Mouse (Mus musculus) left cerebral cortex, adult 8-10 months (tissue): ENCODE results near the gene Tsen54. TPM values are rescaled to one million over a fixed set of nuclear protein-coding genes. Genes with fewer than 3 reads are reported as not detected.

Experiments
- DNase-seq, 2 experiments: peaks; one replicate each; pipeline ENCODE4 v3.0.0; 2022; ENCODE audit warnings: low spot score in 2 of 2
- total RNA-seq, 4 experiments: library from RNA; stranded (reverse); gene quantifications; 2 replicates each; pipeline ENCODE4 v1.2.4; 2022

Tsen54 gene
- total RNA-seq, 4 experiments from 2014 or later, result 12.4 to 17.1 (median 14.5) TPM

DNA sequence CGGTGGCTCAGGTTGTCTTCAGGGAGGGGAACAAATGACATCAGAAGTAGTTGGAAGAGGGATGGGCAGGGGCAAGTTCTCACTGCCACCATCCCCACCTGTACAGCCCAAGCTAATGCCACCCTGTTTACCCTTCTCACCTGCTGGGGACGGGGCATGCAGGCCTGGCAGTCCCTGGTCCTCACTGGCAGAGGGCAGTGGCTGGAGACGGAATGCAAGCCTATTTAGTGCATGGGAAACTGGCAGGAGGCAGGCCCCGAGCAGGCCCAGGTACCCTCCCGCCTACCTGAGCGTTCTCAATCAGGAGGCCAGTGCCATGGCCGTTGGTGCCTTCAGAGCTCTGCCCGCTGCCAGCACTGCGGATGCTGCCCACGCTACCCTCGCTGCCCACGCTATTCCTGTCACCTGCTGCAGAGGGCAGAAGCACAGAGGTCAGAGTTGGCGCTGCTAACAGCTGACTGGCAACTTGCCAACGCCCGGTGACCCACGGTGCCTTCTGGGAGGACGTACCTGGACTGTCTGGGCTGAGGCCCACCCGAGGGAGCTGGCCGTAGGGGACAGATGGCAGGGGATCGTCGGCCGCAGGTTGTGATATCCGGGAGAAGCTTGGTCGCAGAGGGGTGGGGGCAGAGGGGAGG is 11.3 kb upstream of the Tsen54 start:
- DNase-seq, result no peak

DNA sequence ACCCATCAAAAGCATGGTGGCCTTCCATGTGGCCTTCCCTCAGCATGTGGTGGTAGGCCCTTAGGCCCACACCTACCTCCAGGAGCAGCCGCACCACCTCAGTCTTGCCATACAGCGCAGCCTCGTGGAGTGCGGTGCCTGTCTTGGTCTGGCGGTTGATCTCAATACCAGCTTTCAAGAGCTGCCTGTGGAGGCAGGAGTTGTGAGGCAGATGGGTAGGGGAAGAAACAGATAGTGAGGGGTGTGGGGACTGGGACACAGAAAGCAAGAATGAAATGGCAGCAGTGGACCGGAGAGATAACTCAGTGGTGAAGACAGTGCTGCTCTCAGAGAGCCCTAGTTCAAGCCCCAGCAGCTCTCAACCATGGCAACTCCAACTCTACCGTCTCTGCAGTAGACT is 9.5 kb upstream of the Tsen54 start:
- no peak for DNase-seq

DNA sequence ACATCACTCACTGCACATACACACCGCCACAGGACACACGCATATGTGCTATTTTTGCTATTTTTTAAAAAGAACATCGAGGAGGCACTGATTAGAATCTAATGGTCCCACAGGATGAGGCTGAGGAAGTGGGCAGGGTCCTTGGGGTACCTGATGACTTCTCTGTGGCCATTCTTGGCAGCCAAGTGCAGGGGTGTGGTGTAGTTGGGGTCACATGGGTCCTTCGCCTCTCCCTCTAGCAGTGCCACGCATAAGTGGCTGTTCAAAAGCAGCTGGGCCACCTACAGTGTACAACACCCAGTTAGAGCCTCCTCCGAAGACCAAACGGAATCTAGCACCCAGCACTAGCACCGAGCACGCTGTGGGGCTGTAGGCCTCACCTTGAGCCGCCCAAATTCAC is 8.4 kb upstream of the Tsen54 start:
- no peak for DNase-seq

DNA sequence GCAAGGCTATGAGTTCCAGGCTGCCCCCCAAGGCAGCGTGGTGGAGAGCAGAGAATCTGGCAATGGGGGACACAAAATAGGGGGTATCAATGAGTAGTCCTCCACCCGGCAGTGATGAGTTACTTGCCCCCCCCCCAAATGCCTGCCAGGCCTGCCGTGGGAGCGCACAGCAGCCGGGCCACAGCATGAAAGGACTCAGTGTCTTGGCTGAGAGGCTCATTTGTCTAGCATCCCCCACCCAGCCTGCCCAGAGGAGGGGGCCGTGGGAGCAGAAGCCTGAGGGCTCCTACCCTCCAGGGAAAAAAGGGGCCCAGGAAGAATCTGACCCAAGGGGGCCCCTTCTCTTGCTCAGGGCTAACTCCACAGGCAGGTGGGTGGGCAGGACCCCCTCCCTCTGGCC is 7.2 kb upstream of the Tsen54 start:
- no peak for DNase-seq

DNA sequence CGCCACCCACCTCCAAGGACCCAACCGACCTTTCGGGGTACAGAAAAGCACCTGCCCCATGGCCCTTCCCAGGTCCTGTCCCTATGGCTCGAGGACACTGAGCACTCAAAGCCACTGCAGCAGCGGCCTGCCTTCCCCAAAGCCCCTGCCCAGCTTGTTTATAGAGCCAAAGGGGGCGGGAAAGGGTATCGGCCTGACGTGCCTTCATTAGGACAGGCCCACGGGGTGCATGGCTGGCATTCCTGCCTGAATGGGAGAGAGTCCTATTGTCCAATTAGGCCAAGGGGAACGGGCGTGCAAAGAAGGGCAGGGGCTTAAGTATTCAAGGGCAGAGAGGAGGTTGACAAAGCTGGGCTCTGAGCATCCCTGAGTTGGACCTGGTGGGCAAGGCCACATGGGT is 6.6 kb upstream of the Tsen54 start:
- no peak for DNase-seq

DNA sequence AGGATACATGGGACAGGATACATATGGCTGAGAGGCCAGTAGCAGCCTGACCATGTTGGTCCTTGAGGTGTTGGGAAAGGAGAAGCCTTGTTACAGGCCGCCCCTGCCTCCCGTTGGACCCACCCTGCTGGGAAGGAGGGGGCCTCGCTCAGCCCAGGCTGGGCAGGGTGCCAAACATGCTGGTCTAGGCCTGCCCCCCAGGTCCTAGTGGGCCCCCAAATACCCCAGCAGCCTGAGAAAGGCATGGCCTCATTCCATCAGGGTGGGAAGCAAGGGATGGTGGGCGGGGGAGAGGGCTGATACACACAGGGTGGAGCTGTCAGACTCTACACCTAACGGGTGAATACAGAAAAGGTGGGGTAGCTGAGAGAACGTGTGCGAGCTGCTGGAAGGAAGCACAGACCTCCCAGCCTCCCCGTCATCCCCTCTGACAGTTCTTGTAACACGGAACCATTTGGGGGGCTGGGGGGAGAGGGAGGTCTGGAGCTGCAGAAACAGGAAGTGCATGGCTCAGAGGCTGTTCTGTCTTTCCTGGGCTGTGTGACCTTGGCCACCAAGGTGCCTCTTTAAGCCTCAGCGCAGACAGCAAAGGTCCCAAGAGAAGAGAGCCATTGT is 5.7 kb upstream of the Tsen54 start:
- DNase-seq, result no peak

DNA sequence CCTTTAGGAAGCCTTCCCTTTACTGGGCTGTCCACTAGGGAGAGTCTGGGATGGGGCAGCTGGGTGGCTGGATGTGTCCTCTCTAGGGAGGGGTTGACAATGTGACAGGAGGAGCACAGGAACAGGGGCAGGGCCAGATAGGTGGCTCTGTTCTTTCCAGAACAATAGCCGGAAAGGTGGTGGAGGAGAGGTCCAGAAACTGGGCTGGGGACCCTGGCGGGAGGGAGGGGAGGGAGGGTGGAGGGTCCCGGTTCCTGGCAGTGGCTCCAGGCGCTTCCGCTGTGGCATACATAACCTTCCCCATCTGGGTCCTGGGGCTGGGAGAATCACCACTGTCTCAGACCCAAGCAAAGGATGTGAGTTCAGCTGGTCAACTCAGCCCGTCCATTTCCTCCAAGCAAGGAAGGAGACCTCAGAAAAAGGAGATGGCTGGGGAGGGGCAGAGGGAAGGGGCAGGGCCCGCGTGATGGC is 5.2 kb upstream of the Tsen54 start:
- DNase-seq, result no peak

DNA sequence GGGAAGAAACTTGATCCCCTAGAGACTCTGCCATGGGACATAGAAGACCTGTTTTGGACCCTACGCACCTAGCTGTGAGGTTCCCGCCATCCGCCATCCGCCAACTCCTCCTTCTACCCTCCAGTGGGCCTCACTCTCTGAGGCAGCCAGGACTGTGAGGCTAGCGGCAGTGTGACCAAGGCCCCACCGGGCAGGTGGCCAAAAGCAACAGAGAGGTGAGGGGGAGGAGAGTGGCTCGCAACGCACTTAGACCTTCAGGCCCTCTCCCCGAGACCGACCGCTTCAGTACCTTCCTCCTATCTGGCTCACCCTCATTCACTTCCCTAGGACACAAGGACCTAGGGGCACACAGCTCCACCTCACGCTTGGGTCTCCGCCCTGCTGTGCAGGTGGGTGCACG is 4.1 kb upstream of the Tsen54 start:
- DNase-seq, result peak in 1 of 2 experiments; percentile 24

DNA sequence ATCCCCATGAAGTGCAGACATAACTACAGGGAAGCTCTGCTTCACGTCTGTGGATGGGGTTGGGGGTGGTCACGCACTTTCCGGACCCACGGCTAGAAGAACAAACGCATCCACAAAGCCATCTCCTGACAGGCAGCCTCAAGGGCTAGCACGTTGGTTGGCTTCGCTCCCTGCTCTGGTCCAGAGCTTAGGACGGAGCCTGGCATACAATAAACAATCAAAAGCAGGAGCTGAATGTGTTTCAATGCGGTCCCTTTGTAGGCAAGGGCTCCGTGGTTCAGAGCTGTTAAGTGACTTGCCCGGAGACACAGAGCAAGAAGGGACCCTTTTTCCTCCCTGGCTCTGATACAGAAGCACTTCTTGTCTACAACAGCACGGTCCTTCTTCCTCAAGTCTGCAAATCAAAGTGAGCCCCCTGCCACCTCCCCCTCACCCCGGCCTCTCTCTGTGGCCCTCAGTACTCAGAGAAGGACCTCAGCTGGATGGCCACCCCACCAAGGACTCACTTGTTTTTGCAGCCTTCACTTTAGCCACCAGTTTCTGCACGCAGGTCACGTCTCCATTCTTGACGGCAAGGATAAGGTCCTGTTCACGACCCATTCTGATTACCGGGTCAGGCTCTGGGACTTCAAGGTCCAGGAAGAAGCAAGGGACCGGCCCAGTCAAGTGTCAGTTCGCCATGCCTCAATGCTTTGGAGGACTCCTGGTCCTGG is 3.0 kb upstream of the Tsen54 start:
- no peak for DNase-seq

DNA sequence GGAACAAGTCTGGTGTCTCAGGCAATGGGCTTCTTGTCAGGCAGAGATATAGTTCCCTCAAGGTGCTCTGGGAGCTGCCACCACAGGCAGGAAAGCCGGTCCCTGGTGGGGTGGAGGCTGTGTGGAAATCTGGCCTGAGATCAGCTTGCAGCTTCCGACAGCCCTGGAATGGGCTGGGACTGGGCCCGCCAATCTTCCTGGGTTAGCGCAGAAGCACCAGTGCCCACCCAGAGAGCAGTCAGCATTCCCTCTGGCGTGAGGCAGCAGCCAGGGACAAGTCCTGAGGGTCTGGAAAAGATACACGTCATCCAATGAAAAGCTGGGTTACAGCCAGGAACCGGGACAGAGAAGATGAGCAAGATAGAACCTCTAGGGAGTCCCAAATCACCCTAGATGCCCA is 2.4 kb upstream of the Tsen54 start:
- DNase-seq, result no peak

DNA sequence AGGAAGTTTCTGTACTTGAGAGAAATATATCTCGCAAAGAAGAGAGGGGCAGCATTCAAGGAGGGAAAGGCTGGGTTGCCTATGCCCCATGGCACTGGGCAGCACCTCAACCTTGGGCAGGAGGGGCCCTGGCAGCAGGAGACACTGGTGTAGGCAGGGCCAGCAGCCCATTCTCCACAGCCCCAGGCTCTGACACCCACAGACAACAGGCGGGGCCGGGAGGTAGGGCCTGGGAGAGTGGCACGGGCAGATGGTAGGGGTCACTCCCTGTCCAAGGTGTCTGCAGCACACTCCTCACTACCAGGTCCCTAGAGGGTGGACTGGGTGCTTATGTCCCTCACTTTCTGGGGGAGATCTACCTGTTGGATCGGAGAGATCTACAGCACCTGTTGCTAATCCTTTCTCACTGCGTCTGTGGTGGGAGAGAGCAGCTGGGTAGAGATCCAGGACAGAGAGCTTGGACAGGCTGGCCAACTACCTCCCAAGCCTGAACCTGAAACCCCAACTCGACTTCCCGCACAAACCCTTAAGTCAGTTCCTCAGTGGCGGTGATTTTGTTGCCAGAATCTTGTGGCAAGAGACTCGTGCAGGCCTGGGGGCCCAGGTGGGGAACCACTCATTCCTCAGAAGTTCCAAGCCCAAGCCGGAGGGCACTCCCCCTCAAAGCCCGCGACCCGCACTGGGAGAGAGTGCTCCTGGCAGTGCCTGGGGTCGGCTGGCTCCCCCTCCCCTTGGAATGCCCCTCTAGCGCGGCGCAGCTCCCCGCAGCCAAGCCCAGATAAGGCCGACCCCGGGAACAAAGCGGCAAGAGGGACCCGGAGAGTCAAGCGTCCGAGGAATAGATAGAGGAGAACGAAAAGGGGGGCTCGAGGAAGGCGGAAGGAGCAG is 1.7 kb upstream of the Tsen54 start:
- no peak for DNase-seq

DNA sequence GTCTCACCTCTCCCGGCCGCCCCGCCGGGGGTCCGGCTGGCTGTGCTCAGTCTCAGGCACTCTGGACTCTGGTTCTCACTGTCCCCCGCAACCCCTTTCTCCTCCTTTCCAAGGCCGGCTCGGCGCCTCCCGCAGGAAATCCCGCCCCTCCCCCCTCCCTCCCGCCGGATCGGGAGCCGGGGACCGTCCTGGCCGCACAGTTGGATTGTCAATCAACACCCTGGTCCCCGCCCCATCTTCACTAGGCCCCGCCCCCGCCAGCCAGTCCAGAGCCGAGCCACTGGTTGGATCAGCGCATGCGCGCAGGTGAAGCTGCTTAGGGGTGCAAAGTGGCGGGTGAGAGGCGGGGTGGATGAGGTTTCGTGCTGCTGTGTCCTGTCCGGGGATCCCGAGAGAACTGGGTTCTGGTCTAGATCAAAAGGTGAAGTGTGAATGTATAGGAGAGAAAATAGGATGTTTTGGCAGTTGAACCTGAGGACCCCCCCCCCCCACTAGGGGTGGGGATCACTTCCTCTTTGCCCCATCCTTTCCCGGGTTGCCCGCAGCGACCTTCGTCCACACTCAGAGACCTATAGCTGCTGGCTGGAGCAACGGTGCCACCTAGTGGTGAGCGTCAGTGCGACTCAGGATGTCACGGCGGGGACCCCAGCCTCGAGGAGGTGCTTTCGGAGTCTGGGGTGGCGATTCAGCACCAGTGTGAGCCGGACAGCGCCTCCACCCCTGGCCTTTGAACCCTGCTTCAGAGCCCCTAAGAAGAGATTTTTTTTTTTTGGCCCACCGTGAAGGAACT is 822 bp upstream of the Tsen54 start, which contains the start of gene Caskin2:
TSS of gene Caskin2 (minus strand) at position 133 of the 790 bp plus-strand sequence.
- peak; percentile 80 to 85 for DNase-seq

DNA sequence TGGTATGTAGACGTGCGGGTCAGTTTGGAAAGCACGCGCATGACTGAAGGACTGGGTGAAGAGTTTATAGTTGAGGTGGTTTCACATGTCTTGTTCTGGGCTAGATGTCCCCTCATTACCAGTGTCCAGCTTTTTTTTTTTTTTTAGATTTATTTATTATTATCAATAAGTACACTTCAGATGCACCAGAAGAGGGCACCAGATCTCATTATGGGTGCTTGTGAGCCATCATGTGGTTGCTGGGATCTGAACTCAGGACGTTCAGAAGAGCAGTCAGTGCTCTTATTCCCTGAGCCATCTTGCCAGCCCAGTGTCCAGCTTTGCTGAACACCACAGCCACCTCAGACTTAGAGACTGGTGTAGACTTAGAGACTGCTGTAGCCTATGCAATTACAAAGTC is 2.8 kb downstream of the Tsen54 start:
- DNase-seq, result no peak

DNA sequence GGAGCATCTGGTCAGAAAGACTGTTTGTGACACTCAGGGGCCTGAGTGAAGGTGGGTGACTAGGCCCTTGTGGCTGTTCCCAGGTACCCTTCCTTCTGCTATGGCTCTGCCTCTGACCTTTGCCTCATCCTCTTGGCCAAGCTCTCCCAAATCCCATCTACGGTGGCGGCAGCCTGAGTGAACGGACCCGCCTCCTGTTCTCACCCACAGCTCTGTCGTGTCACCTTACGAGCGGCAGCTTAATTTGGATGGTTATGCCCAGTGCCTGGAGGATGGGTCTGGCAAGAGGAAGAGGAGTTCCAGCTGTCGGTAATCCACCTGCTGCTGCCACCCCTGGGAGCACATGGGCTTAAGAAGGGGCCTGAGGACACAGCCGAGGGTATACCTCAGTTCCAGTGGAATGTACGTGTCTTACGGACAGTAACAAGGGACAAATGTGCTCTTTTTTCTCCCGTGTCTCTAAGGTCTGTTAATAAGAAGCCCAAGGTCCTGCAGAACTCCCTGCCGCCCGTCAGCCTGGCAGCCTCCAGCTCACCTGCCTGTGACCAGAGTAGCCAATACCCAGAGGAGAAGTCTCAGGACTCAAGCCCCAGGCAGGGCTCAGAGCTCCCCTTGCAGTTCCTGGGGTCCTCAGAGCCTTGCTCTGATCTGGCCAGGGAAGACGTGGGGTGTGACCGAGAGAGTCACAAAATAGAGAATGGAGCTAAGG is 5.5 kb downstream of the Tsen54 start:
- no peak for DNase-seq

DNA sequence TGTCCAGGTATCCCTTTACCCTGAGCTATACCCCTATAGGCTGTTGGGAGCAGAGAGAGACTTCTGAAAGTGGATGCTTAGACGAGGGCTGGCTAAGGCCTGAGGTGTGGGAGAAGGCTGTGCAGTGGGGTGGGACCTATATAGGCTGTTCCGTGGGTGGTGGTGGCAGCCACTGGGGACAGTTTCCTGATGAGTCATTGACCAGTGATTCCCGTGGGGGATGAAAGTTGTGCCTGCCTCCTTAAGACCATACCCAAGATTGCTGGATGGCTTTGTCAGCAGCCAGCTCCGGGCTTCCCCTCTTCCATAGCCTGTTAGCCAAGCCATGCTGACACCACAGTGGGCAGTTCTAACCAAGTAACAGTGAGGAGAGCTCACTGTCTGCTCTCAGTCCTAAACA is 6.5 kb downstream of the Tsen54 start:
- DNase-seq, result peak in 1 of 2 experiments; percentile 42

DNA sequence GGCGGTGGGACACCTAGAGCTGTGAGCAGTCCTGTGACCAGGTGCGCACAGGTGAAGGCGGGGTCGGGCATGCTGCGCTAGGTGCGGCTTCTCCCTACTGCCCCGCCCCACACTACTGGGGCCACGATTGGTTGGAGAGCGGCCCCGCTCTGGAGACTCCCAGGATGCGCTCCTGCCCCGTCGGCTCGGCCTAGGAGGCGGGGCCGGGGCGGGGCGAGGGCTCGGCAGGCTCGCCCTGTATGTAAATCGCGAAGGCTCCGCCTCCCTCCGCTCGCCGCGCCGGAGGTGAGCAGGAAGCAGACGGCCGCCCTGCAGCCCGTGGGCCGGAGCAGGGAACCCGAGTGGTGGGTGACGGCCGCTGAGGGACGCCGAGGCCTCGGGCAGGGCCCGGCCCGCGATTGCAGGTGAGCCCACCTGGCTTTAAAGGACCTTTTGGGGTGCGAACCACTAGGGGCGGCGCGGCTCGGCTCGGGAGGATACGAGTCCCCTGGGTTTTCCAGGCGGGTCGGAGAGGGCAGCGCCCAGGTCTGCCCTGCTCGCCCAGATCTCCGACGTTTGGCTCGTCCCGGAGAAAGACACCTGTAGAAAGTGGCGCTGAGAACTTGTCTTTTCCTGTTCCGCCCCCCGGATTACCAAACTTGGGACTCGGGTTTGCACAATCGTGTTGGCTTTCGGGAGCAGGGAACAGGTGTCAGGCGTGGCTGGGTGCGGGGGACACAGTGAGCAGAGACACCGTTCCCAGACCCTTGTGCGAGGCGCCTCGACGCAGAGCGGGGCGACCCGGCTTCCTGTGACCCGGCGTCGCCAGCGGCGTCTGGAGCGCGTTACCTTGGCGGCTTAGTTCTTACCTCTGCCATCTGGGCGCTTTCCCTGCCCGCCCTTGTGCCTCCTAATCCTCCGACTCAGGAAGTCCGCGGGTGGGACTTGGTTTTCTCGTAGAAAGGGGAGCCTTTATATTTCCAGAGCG is 9.5 kb downstream of the Tsen54 start, which contains the start of gene Llgl2:
TSS of gene Llgl2 (plus strand) at position 276 of the 967 bp plus-strand sequence.
- peak in 1 of 2 experiments; percentile 61 for DNase-seq

DNA sequence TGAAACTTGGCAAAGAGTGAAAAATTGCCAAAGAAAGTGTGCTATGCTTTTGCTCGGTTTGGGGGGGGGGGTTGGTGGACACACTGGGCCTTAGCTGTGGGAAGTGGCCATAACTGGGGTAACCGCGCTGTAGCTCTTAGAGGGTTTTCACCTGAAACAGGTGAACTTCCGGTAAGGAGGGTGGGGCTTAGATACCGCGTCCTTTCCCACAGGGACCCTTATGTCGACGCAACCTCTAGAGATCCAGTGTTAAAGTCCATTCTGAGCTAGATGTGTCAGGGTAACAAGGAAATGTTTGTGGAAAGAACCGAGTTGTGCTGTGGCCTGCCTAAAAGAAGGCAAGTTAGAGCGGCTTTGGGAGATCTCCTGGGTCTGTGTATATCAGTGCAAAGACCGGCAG is 10.3 kb downstream of the Tsen54 start:
- DNase-seq, result no peak

DNA sequence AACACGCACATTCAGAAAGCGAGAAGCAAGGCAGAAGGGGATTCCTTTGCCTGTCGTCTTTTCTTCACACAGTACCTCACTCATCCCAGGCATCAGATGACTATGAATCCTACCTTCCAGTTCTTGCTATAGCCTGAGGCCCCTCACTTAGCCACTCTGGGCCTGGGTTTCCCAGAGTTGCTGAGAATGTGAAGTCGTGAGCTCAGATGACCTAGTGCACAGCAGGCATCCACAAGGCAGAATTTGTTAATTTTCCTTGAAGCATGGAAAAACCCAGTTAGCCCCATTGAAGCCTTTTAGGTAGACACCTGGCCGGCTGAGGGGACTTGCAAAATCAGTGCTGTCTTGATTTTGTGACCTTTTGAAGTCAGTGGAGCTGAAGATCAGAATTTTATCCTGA is 12.0 kb downstream of the Tsen54 start:
- DNase-seq, result no peak

DNA sequence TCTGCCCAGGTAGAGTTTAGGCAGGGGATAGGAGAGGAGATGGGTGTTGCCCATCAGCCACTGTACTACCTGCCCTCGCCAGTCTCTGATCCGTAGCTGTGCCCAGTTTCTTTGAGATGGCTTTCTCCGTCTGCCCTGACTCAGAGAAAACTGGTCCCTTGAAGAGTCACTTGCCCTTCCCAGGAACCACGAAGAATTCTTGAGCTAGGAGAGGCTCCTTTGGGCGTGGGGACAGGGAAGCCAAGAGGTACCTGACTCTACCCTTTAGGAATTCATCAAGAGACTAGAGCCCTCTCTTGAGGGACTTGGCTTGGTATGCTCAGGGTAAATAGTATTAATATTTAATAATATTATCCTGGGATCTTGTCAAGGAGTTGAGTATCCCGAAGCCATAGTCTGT is 13.1 kb downstream of the Tsen54 start:
- DNase-seq, result no peak
